Mouse (Mus musculus) heart, postnatal 0 days (tissue): ENCODE measurements around the gene Itk. TPM values are rescaled to one million over a fixed set of nuclear protein-coding genes. Genes with fewer than 3 reads are reported as not detected.

Experiments used
- ATAC-seq: fragments of 200-750 bp; cut with Nextera tagmentation; 2 replicates; pipeline ENCODE4 v1.8.0; 2017; ENCODE audit warnings: low read depth, moderate number of reproducible peaks, moderate library complexity; ENCODE audit not compliant: insufficient read depth
- DNase-seq: peaks from one replicate; pipeline ENCODE4 v3.0.0-alpha.2; 2016; ENCODE audit warnings: low spot score
- H3K27ac ChIP-seq: fragments of 300-500 bp; sonication (generic); 2 replicates; pipeline ENCODE4 v1.5.1; 2014; ENCODE audit warnings: low read depth, mild to moderate bottlenecking
- H3K27me3 ChIP-seq: fragments of 300-500 bp; sonication (generic); 2 replicates; pipeline ENCODE4 v1.6.1; 2014; ENCODE audit warnings: low read length, mixed read lengths; ENCODE audit not compliant: control insufficient read depth, insufficient read depth
- H3K36me3 ChIP-seq: fragments of 300-500 bp; sonication (generic); replicated peaks from 2 replicates; pipeline ENCODE4 v1.6.1; 2014; ENCODE audit warnings: low read length, mixed read lengths; ENCODE audit not compliant: control insufficient read depth, insufficient read depth
- H3K4me1 ChIP-seq: fragments of 300-500 bp; sonication (generic); 2 replicates; pipeline ENCODE4 v1.6.1; 2014; ENCODE audit warnings: antibody characterized with exemption; ENCODE audit not compliant: control insufficient read depth, insufficient read depth
- H3K4me2 ChIP-seq: fragments of 300-500 bp; sonication (generic); 2 replicates; pipeline ENCODE4 v1.6.1; 2014; ENCODE audit warnings: low read depth, mild to moderate bottlenecking, low read length, moderate library complexity
- H3K4me3 ChIP-seq: fragments of 300-500 bp; sonication (generic); 2 replicates; pipeline ENCODE4 v1.5.1; 2014; ENCODE audit warnings: low read depth, low read length
- H3K9ac ChIP-seq: fragments of 300-500 bp; sonication (generic); replicated peaks from 2 replicates; pipeline ENCODE4 v1.6.1; 2014; ENCODE audit warnings: low read depth, low read length, mixed read lengths
- H3K9me3 ChIP-seq: fragments of 300-500 bp; sonication (generic); replicated peaks from 2 replicates; pipeline ENCODE4 v1.6.1; 2016; ENCODE audit warnings: low read length; ENCODE audit not compliant: control insufficient read depth
- CTCF ChIP-seq: IDR thresholded peaks from 2 replicates; pipeline ENCODE4 v1.5.1; 2016; ENCODE audit warnings: antibody characterized with exemption, control low read depth, low read depth
- EP300 ChIP-seq: IDR thresholded peaks from 2 replicates; pipeline ENCODE4 v1.6.1; 2016; ENCODE audit warnings: antibody characterized with exemption, low read depth
- whole genome bisulfite sequencing: fragments of 180-500 bp; shearing (Covaris S2); extraction: QIAGEN DNeasy Blood & Tissue Kit; methylation state at CpG from one replicate; pipeline ENCODE4 v1.1.7; 2014; 5-methylcytosine and 5-hydroxymethylcytosine counted together
- polyA plus RNA-seq: library from polyadenylated mRNA; unstranded; fragments of >200 nt; fragmentation: Nextera tagmentation; extraction: Ambion mirVana; gene quantifications from 2 replicates; pipeline ENCODE4 v1.2.1, GENCODE M21; 2015
- total RNA-seq: library from RNA; depleted of rRNA; stranded (reverse); fragments of >200 nt; gene quantifications from 2 replicates; pipeline ENCODE4 v1.2.3, GENCODE M21; 2014; ENCODE audit warnings: low replicate concordance

The Itk gene
- total and polyA plus RNA-seq, 2 experiments from 2014 or later, result not detected

- WGBS, result 91% methylated on average over 11 of the region's 11 CpGs
- no peak for DNase-seq
- Histone ChIP-seq H3K9me3 (no peaks in the 10 kb centered on the region), H3K4me1 (no peaks in the 10 kb centered on the region), H3K36me3 (no peaks in the 10 kb centered on the region), H3K4me3 (no peak overlapping the region), H3K4me2 (no peak overlapping the region), H3K27me3 (no peaks in the 10 kb centered on the region), H3K27ac (no peak overlapping the region), H3K9ac (no peak overlapping the region)
- no peak for TF ChIP-seq EP300
- no peak for TF ChIP-seq CTCF
- no peak for ATAC-seq
Observed at GRCm38 (mm10) chr11:46294390-46294789, 94.9 kb downstream of the Itk start.

GRCm38 (mm10) chr11:46293491-46293890, 95.8 kb downstream of the Itk start:
- H3K27ac ChIP-seq, result no peak overlapping the region
- H3K9me3 ChIP-seq, result no peaks in the 10 kb centered on the region
- TF ChIP-seq EP300, result no peak
- no peak for TF ChIP-seq CTCF
- no peak for ATAC-seq
- H3K27me3 ChIP-seq, result no peaks in the 10 kb centered on the region
- 80% methylated on average over 5 of the region's 5 CpGs for WGBS
- no peak overlapping the region for H3K4me3 ChIP-seq
- DNase-seq, result no peak
- H3K36me3 ChIP-seq, result no peaks in the 10 kb centered on the region; the same call in 1 of the 2 replicates
- H3K4me1 ChIP-seq, result no peaks in the 10 kb centered on the region
- H3K4me2 ChIP-seq, result no peak overlapping the region
- H3K9ac ChIP-seq, result no peak overlapping the region

DNA sequence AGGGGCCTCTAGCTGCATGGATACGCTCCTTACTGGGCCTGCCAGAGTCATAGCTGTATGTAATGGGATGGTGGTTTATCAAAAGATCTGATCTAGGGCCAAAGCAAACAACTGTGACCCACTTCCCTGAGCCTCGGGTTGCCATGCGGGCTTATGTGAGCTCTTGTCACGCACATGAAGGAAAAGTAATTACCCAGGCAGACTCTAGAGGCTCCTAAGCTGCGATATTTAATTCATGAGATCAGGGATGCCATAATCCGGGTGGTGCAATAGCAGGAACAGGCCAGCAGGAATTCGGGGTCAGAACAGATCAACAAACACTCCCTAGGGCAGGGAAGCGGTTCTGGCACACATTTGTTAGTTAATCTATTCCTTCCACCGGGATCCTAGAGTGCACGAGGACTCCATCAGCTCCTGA, 98.3 kb downstream of the Itk start:
- Histone ChIP-seq H3K9ac (no peak overlapping the region), H3K27me3 (no peaks in the 10 kb centered on the region), H3K4me3 (no peak overlapping the region), H3K36me3 (no peaks in the 10 kb centered on the region; the same call in 1 of the 2 replicates), H3K9me3 (no peaks in the 10 kb centered on the region), H3K4me1 (no peaks in the 10 kb centered on the region), H3K27ac (no peak overlapping the region), H3K4me2 (no peak overlapping the region)
- DNase-seq (no peak), ATAC-seq (no peak)
- WGBS, result 58% methylated on average over 10 of the region's 10 CpGs
- TF ChIP-seq EP300, result no peak
- no peak for TF ChIP-seq CTCF

DNA sequence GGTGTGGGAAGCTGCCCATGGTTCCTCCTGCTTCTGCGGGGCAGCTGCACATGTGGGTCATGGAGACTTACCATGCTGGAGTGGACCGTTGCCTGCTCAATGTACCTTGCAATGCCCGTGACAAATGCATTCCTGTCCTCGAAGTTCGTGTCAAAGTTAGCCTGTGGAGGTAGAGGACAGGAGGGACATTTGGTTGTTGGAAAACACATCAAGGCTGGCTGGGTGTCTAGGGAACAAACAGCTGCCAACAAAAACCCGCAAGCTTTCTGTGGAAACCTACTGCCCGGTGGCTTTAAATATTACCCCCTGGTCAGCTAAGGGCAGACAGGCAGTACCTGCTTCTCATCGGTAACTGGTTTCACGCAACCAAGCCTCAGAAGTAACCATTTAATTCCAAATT, 99.8 kb downstream of the Itk start:
- no peak for DNase-seq
- H3K27ac ChIP-seq, result no peak overlapping the region
- H3K9ac ChIP-seq, result no peak overlapping the region
- no peaks in the 10 kb centered on the region for H3K27me3 ChIP-seq
- no peaks in the 10 kb centered on the region; the same call in 1 of the 2 replicates for H3K36me3 ChIP-seq
- no peak overlapping the region for H3K4me2 ChIP-seq
- WGBS, result 88% methylated on average over 9 of the region's 9 CpGs
- no peaks in the 10 kb centered on the region for H3K4me1 ChIP-seq
- no peak for ATAC-seq
- H3K9me3 ChIP-seq, result no peaks in the 10 kb centered on the region
- TF ChIP-seq CTCF, result no peak
- TF ChIP-seq EP300, result no peak
- H3K4me3 ChIP-seq, result no peak overlapping the region

GRCm38 (mm10) chr11:46289022-46289421, 100.3 kb downstream of the Itk start:
- H3K4me1 ChIP-seq, result no peaks in the 10 kb centered on the region
- no peak overlapping the region for H3K4me3 ChIP-seq
- no peak overlapping the region for H3K27ac ChIP-seq
- TF ChIP-seq CTCF (no peak), EP300 (no peak)
- no peaks in the 10 kb centered on the region for H3K27me3 ChIP-seq
- no peak for DNase-seq
- H3K9me3 ChIP-seq, result no peaks in the 10 kb centered on the region
- H3K9ac ChIP-seq, result no peak overlapping the region
- 88% methylated on average over 4 of the region's 4 CpGs for WGBS
- H3K36me3 ChIP-seq, result no peaks in the 10 kb centered on the region; the same call in 1 of the 2 replicates
- no peak overlapping the region for H3K4me2 ChIP-seq
- ATAC-seq, result no peak

GRCm38 (mm10) chr11:46288091-46288490, 101.2 kb downstream of the Itk start:
- no peak overlapping the region for H3K9ac ChIP-seq
- H3K36me3 ChIP-seq, result peaks cover 4% of the 10 kb centered on the region; the same call in 1 of the 2 replicates
- WGBS, result 55% methylated on average over 5 of the region's 5 CpGs
- TF ChIP-seq CTCF, result no peak
- TF ChIP-seq EP300, result no peak
- H3K27ac ChIP-seq, result no peak overlapping the region
- H3K4me2 ChIP-seq, result no peak overlapping the region
- H3K27me3 ChIP-seq, result no peaks in the 10 kb centered on the region
- no peaks in the 10 kb centered on the region for H3K9me3 ChIP-seq
- H3K4me3 ChIP-seq, result no peak overlapping the region
- ATAC-seq, result no peak
- no peaks in the 10 kb centered on the region for H3K4me1 ChIP-seq
- DNase-seq, result no peak
